Mouse (Mus musculus) telencephalon, adult 2 months (tissue): ENCODE results near the gene Aunip.
A peak's percentile ranks its signal among the peaks of the same experiment; 100 is the strongest.

Experiments
- DNase-seq: peaks from one replicate; pipeline ENCODE4 v3.0.0-alpha.2; 2011; ENCODE audit warnings: low read depth, low spot score

Aunip gene

DNA sequence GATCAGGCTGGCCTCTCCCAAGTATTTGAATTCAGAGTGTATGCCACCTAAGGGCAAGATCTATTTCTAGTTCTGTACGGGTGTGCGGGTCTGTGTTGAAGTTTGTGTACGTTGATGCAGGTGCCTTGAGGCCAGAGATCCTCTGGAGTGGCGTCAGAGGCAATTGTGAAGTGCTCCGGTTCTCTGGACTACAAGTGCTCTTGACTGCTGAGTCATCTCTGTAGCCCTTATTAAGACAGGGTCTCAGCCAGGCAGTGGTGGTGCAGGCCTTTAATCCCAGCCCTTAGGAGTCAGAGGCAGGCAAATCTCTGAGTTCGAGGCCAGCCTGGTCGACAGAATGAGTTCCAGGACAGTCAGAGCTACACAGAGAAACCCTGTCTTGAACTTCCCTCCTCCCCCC lies 4.8 kb downstream of the Aunip start:
- no peak for DNase-seq

GRCm38 (mm10) chr4:134516981-134517380 lies 6.2 kb downstream of the Aunip start:
- DNase-seq: no peak

DNA sequence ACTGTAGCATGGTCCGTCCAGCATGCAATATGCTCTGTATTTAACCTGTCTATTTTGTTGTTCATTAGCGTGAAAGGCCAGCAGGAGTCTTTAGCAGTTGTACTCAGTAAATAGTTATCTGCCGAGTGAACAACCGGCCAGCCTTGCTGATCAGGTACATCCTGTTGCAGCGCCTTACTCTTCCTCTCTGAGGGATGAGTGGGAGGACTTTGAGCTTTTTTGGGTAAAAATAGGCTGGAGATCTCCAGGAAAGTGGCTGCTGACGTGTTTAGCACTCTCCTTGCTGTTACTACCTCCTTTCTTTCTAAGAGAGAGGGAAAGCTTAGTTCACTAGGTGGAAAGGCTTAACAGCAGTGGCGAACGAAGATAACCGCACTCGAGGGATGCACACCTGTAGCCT lies 6.9 kb downstream of the Aunip start:
- DNase-seq: peak; percentile 77

DNA sequence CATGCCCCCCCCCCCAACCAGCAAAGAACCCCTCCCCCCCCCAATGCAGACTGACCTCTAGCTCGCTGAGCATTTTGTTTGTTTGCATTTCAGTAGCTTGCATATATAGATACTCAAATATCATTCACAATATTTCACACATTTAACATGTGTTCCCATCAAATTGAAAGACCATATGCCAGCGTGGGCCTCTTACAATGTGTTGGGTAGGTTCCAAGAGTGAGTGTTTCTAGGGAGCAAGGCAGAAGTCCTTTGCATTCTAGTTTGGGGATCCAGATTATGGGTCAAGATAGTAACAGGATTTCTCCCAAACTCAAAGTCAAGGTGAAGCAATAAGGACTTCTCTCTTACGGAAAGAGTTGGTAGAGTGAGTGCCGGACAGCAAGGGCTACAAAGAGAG lies 7.7 kb downstream of the Aunip start:
- DNase-seq: no peak

DNA sequence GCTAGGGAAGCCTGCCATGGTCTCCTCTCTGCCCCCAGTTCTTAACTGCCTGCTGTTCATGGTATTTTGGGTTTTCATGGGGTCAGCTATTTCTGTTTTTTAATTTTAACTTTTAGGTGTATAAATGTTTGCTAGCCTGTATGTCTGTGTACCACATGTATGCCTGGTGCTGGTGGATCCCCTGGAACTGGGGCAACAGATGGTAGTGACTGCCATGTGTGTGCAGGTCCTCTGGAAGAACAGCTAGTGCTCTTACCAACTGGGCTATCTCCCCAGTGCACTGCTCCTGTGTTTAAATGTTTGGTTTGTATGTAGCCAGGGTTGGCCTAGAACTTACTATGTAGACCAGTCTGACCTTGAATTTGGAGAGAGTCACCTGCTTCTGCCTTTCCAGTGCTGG lies 8.5 kb downstream of the Aunip start:
- DNase-seq: no peak

- no peak for DNase-seq
Measured at GRCm38 (mm10) chr4:134523447-134523846, 12.6 kb downstream of the Aunip start.

GRCm38 (mm10) chr4:134525806-134526205 lies 15.0 kb downstream of the Aunip start:
- DNase-seq: no peak

- DNase-seq: no peak
Measured at GRCm38 (mm10) chr4:134526220-134526619, 15.4 kb downstream of the Aunip start.

DNA sequence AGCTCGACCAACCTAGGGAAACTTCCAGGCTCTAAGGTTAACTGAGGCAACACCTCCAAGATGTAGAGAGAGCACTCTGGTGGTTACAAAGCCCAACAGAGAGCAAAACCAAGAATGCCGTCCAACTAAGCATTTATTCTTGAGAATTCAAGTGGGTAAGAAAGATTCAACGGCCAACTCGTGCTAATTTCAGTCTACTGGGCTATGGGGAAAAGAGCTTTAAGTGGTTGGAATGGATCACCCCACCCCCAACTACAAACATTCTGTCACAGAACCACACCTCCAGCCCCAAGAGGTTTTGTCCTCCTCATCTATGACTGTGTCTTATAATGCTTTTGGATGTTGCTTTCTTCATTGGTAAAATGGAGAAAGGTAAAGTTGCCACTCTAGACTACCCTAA lies 22.1 kb downstream of the Aunip start:
- no peak for DNase-seq

GRCm38 (mm10) chr4:134533421-134533820 lies 22.6 kb downstream of the Aunip start:
- DNase-seq: no peak

- DNase-seq: no peak
Measured at GRCm38 (mm10) chr4:134534124-134534886, 23.5 kb downstream of the Aunip start.

DNA sequence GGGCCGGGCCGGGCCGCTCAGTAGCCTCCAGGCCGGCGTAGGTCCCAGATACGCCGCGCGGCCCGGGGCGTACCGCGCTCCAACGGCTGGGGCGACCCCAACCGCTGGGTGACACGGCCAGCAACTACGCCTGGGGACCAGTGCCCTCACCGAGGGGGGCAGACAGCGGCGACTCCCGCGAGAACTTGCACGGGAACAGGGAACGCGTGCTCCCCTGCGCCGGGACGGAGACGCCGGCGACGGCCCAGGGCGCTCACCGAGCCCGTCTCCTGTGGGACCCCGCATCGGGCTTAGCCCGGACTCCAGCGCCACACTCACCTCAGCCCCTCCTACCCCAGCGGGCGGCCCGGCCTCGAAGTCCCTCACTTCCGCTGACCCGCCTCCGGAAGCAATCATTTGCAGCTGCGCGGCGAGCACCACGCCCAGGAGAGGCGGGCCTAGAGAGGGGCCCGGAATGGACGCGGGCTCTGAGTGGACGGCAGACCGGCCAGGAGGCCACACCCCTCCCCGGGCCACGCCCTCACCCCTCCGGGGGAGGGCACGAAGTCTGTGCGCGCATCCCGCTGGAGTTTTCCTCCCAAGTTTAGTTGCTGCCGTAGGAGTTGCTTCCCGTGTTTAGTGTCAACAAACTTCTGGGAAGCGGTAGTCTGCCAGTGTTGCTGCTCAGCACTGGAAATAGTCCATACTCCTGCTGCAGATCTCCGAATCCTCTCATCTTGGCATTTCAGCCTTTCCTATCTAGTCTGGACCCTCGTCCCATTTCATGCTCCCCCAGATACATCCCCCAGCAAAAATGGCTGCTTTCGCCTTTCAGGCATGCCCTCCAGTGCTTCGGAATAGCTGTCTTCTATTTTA lies 24.4 kb downstream of the Aunip start, which contains the start of gene Mtfr1l:
Gene Mtfr1l (minus strand): TSS at position 456 of the 855 bp plus-strand sequence.
- DNase-seq: peak; percentile 95

DNA sequence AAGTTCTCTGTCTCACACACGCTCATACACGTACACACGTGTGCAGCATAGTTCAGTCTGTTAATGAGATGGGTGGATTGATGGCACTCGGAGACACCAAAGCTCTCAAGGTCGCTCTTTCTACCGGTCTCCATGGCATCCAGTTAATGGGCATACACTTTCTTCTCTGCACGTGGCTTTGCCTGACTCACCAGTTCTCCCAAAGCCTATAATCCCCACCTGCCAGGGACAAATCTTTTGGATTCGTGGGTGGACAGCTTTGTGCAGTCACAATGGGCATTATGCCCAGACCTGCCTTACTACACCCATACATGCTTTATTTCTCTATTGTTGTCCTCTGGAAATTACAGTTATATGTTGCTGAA lies 25.0 kb downstream of the Aunip start:
- peak; percentile 77 for DNase-seq

DNA sequence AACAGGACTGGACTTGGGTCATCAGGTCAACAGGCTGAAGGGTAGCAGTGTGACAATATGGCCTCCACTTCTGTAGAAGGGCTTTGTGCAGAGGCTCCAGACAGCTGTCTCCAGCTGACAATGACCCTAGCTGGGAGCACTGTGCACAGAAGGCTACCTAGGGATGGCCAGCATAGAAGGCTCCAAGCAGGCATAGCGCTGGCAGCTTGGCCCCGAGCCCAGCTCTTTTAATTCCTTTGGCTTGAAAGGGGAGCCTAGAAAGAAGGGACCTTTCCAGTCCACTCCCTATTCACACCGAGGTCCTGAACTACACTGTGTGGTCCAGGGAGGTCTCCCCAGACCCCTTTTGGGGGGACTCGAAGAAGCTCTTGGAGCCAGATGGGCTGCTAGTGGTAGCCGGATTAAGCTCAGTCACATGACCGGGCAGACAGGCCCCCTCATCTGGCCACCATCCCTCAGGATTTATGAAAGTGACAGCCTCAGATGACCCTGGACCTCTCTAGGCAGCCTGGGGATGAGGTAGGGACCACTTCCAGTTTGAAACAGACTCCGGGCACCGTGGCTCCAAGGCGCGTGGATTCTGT lies 28.3 kb downstream of the Aunip start:
- no peak for DNase-seq

DNA sequence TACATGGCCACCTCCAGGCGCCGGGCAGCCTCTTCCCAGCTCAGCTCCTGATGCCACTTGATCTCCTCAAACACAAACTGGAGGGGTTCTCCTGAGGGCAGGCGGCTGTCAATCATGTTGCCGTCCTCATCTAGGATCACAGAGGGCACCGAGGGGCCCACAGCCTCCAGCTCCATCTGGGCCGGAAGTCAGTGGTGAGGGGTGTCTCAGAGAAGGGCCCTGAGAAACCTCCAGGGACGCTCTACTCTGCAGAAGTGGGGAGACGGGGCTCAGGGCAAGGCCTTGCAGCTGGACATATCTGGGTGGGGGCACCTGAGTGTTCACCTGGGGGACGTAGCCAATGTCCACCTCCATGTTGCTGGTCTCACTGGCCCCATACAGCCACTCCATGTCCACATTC lies 31.9 kb downstream of the Aunip start:
- no peak for DNase-seq

DNA sequence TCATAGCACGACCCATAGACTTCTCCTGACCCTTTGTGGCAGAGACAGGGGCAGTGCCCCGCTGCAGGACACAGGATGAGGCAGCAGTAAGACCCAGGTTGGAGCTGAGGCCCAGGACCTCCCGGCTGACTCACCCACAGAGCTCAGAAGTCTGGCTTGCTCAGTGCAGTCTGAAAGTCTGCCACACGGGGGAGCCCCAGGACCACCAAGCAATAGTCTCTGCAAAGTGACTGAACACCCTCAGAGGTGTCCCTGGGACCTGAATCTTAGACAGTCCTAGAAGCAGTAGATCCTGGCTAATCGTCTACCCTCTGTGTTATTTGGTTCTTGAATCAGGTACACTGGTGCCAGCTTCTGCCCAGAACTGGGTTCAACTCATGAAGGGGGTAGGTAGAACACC lies 32.5 kb downstream of the Aunip start:
- peak; percentile 68 for DNase-seq

- DNase-seq: no peak
Measured at GRCm38 (mm10) chr4:134546814-134547705, 36.3 kb downstream of the Aunip start.

GRCm38 (mm10) chr4:134548169-134548938 lies 37.6 kb downstream of the Aunip start:
- peak; percentile 26 for DNase-seq

- DNase-seq: no peak
Measured at GRCm38 (mm10) chr4:134549899-134550298, 39.1 kb downstream of the Aunip start.

GRCm38 (mm10) chr4:134551494-134552316 lies 40.9 kb downstream of the Aunip start, which contains the start of gene Selenon:
TSS of gene Selenon (minus strand) at chr4:134552166.
- DNase-seq: no peak
